Mouse (Mus musculus): ENCODE measurements around the gene Atp6v0d1.

Atp6v0d1 gene

DNA sequence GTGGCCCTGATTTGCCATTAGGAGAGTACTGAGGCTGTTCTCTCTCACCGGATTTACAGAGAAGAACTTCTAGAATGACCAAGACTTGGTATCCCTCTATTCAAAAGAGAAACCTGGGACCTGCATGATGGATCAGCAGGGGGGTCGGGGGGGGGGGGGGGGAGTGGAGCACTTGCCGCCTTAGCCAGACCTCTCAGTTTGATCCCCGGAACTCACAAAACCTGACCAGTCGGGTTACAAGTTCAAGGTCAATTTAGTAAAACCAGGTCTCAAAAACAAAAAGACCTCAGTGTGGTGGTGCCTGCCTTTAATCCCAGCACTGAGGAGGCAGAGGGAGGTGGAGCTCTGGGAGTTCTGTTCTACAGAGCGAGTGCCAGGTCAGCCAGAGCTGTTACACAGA is 8.9 kb upstream of the Atp6v0d1 start:
- no peak for DNase-seq (ENCODE audit: low spot score in 2 of 2)

DNA sequence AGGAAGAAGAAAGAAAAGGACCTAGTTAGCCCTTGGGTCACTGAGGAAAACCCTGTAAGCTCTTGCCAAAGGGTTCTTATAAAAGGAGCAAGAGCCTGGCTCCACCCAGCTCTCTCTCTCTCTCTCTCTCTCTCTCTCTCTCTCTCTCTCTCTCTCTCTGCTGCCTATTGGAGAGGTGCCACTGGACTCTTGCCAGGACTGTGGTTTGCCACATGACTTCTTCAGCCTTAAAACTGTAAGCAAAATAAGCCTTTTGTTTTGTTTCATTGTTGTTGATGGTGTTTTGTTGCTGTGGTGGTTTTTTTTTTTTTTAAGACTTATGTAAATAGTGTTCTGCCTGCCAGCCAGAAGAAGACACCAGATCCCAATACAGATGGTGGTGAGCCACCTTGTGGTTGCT is 7.6 kb upstream of the Atp6v0d1 start:
- no peak for DNase-seq (ENCODE audit: low spot score in 2 of 2)

DNA sequence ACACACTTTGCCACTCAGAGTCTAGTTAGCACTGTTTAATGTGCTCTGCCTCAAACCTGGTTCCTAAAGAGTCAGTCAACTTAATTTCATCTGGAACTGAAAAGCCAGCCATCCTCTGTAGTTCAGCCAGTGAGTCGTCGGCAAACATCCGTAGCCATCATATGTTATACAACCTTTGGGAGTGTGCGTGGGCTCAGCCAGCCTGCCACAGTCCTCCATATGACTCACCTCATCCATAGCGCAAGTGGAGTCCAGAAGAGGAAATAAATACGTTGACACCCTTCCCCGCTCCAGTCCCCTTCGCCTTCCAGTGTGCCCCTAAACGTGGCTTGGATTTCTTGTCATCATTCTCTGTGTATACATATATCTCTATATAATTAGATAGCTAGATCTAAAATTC is 6.0 kb upstream of the Atp6v0d1 start:
- no peak for DNase-seq (ENCODE audit: low spot score in 2 of 2)

DNA sequence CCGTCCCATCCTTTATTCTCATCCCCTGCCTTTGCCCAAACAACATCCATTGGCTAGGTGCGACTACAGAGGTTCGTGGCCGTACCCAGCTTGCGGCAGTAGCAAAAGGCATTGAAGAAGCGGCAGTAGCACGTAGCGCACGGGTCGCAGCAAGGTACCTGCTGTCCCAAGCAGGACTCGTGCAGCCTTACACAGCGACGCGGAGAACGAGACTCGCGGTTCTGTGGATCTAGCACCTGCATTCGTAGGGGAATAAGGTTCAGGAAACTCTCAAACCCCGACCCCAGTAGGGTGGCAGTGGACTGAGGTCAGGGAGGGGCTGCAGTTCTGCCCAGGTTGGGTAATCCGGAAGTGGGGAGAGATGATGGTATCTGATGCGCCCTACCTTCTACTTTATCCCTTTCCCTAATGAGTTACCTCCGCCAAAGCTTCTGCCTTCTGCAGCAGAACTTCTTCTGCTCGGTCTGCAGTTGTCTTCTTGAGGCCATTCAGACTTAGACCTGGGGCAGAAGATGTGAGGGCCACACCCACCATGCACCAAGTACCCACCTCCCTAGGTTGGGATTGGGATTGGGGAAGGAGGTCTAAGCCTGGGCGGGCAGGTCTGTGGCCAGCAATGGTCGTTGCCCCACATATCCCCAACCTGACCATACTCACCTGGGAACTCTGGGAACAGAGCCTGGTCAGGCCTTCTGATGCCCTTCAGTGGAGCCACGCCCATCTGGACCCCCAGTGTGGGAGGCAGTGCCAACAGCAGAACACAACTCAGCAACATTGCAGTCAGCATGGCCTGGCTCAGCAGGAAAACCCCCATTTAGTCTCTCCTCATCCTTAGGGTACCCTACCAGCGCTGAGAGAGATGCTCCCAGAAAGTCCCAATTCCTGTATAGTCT is 1.1 kb upstream of the Atp6v0d1 start:
- DNase-seq (ENCODE audit: low spot score in 2 of 2): peak; percentile 25

DNA sequence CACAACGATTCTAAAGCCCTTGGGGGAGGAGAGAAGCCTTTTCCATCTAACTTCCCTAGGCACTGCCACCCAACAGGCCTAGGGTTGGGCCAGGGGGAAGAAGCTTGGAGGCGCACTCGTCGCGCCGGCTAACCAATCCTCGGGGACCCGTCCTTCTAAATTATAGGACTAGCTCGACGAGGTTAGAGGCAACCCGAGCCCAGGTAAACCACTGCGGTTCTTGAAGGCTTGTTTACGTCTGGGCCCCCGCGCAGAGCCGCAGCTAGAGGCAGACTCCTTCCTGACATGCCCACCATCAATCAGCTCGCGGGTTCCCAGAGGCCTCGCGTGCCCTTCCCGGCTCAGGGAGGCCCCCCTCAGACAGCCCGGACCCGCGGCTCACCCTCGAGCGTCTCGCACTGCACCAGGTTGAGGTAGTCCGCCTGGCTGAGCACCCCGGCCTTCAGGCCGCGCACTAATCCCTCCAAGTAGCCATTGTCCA is 406 bp downstream of the Atp6v0d1 start:
- DNase-seq (ENCODE audit: low spot score in 2 of 2): no peak

DNA sequence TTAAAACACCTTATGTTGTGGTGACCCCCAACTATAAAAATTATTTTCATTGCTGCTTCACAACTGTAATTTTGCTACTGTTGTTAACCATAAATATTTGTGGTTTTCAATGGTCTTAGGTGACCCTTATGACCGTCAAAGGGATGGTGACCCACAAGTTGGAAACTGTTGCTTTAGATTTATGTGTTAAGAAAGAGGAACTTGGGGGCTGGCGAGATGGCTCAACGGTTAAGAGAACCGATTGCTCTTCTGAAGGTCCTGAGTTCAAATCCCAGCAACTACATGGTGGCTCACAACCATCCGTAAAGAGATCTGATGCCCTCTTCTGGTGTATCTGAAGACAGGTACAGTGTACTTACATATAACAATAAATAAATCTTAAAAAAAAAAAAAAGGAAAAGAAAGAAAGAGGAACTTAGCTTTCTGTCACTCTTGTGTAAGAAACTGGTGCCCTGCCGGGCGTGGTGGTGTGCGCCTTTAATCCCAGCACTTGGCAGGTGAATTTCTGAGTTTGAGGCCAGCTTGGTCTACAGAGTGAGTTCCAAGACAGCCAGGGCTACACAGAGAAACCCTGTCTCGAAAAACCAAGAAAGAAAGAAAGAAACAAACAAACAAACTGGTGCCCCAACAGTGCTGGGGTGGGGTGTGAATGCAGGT is 1.1 kb downstream of the Atp6v0d1 start:
- peak; percentile 14 to 40 for DNase-seq (ENCODE audit: low spot score in 2 of 2)

DNA sequence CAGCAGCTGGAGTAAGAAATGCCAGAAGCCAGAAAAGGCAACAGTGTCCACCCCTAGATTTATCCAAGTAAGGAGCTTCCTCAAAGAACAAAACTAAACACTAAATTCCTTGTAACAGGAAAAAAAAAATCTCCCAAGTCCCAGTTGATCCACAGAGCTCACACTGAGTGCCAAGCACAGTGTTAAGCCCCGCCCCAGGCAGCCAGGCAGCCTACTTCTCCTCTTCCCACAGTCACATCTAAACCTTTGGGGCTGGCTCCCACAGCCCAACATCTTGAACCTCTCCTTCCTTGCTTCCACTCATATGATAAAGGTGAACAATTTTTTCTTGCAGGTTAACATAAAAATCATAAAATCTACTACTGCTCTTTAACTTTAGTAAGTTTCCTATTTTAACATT is 2.0 kb downstream of the Atp6v0d1 start:
- DNase-seq (ENCODE audit: low spot score in 2 of 2): no peak

DNA sequence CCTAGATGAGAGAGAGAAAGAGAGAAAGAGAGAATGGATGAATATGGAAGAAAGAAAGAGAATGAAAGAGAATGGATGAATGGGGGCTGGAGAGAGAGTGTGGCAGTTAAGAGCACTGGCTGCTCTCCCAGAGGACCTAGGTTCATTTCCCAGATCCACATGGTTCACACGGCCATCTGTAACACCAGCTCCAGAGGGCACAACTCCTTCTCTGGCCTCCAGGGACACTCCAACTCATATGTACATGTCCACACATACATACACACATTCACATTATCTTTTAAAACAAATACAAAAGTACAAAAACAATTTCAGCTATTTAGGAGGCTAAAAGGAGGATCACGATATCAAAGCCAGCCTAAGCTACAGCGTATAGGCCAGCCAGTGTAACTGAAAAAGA is 3.0 kb downstream of the Atp6v0d1 start:
- no peak for DNase-seq (ENCODE audit: low spot score in 2 of 2)

DNA sequence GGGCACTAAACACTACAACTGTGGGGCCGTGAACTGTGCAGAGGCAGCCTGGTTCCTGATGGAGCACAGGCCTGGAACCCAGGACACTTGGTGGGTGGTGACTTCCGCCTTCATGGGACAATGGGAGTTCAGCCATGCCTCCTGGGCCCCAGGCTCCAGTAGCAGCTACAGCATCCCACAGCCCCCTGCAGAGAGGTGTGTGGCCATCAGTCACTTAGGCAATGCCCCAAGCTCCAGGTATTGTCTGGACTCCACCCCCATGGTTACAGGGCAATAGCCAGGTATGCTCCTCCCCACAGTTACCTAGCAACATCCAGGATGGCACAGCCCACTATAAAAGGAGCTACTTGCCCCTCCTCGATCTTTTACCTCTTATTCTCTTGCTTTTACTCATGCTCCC is 10.6 kb downstream of the Atp6v0d1 start:
- DNase-seq (ENCODE audit: low spot score in 2 of 2): no peak

DNA sequence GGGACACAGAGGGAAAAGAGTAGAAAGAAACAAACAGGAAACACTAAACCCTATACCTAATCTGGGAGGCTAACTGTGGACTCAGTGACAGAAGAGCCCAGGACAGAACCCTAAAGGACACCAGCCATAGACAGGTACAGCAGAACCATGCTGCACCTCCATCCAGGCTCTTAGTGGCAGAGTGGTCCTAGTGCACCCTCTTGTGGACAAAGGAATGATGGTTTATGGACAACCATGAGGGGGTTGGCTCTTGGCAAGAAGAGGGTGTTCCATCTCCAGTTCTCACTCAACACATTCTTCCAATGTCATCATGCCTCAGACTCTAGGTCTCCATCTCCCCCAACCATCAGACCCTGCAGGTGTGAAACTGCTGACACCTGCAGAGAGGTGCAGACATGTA is 11.8 kb downstream of the Atp6v0d1 start:
- DNase-seq (ENCODE audit: low spot score in 2 of 2): peak; percentile 43 to 54

DNA sequence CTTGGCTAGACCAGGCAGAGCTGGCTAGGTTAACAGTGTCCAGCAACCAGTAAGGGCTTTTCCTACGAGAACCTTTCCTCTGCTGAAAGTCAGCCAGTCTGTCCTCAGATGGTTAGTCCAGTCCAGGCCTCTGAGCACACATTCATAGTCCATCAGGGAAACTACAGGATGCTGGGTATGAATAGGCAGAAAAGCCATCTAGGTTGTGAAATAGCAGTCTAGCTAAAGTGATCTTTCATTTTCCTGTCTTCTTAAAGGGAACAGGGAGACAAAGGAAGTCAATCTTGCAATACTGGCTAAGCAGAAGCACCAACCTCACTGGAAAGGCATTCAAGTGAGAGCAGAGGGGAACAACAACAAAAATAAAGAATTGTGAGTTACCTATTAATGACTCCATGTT is 13.0 kb downstream of the Atp6v0d1 start:
- no peak for DNase-seq (ENCODE audit: low spot score in 2 of 2)

DNA sequence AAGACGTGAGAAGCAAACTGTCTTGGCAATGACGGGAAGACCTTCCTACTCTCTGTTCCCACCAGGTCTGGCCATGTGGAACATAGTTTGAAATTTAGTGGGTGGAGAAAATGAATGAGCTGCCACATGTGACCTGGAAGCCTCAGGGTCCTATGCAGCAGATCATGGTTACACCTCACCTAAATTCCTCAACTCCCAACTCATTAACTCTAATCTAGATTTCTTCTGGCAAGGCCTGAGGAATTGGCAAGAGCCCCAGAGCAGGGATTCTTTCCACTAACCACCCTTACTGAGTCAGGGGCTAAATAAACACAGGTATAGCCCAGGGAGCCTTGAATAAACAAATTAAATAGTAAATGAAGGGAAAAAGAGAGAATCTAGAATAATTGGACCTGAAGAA is 13.8 kb downstream of the Atp6v0d1 start:
- DNase-seq (ENCODE audit: low spot score in 2 of 2): no peak

DNA sequence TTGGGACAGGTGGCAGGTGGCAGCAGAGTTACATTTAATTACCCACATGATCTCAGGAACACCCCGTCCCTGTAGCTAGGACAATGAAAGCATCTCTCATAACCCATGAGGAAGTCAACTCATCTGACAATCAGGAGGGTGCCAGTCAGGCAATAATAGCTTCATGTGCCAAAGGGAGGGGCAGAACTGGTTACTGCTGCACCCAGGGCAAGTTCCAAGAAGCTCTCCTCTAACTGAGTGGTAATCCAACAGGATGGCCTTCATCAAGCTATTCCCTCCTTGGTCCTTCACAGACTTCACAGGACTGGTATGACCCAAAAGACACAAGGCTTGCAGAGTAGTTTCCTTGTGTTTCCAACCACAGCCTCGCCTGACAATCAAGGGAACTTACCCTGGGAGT is 15.8 kb downstream of the Atp6v0d1 start:
- DNase-seq (ENCODE audit: low spot score in 2 of 2): no peak

DNA sequence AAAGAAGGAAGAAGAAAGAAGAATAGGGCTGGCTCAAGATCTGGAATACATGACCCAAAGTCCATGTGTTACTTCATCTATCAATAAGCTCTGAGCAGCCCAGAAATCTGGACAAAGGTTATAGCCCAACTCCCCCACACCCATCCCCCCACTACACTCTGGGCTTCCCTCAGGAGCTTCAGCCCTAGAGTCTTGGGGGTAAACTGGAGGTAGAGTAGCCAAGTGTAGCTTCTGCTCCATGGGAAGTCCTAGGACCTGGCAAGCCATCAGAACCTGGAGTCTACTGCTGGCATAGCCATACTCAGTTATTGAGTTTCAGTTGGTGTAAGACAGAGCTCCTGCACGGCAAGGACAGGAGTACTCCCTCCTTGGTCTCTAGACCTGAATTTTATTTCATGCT is 16.3 kb downstream of the Atp6v0d1 start:
- no peak for DNase-seq (ENCODE audit: low spot score in 2 of 2)

DNA sequence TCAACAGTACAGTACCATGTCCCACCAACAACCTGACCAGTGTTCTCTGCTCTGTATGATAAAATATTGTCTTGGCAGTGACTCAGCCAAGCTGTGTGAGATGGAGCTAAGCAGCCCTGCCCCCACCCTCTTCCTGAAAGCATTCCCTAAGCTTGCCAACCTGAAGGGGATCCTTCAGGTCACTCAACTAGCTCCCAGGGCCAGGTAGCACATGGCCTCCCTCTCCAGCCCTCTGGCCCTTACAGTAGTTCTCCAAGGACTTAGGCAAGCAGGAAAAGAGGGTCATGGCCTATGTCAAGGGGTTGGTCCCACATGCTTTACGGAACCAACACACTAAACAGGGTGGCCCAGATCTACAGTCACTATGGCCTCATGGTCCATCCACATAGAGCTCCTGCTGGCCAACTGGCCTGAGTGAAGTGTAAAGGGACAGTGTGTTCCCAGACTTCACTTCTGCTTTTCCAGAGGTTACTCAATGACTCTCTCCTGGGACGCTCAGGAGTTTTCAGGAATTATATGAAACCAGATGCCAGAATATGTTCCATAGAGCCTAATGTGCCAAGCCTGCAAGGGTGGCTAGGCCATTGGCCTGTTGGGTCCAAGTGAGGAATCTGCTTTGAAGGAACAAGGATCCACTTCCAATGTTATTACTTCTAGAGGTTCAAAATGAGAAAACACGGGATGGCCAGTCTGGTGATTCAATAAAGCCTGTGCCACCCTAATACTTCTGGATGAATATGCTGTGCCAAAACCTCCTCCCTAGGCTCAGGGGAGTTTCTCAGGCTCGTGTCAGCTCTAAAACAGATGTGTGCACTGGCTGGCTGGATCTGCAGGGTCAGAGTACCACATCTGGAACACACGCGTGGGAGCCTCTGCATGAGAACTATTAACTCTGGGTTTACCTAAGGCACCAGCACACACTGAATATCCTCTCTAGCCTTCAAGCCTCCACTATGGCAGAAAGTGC is 19.2 kb downstream of the Atp6v0d1 start:
- DNase-seq (ENCODE audit: low spot score in 2 of 2): no peak

DNA sequence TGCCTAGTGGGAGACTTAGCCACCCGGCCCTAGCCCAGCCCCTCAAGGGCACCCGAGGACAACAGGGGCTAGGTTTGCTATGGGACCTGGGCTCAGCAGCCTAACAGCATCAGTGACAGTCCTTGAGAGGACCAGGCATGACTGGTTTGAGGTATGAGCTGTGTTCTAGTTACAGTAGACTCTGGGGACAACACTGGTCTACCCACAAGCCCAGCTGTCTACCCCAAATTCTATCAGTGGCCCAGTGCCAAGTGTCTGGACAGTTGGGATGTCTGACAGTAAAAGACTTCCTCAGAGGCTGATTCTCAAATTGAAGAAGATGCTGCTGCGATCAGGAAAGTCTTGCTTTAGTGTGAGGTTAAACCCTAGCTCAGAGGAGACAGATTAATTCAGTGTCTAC is 20.6 kb downstream of the Atp6v0d1 start:
- no peak for DNase-seq (ENCODE audit: low spot score in 2 of 2)

DNA sequence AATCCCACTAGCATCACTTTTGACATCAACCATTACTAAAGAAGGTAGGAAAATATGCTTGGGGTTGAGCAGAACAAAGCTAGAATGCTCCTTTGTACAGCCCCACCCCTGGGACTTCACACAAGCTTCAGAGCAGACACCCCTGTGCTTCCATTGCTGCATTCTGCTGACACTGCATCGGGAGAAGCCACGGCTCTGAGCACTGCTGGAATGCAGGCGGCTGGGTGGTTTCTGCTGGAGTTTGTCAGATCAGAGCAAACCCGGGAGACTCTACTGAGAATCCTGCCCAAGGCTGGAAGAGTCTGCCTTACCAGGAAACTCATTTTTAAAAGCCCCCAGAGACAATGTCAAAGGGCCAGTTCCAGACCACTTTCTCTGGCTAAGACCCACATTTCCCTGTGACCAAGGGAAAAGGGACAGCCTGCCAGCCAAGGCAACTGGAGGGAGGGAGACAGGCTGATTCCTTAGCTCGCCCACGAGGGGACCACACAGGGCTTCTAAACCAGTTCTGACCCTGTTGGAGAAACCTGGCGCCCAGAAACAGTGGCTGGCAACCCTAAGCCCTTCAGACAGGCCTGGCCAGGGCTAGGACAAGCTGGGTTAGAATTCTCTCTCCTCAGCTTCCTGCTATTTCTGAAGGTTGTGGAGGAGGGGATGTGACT is 21.2 kb downstream of the Atp6v0d1 start:
- no peak for DNase-seq (ENCODE audit: low spot score in 2 of 2)

DNA sequence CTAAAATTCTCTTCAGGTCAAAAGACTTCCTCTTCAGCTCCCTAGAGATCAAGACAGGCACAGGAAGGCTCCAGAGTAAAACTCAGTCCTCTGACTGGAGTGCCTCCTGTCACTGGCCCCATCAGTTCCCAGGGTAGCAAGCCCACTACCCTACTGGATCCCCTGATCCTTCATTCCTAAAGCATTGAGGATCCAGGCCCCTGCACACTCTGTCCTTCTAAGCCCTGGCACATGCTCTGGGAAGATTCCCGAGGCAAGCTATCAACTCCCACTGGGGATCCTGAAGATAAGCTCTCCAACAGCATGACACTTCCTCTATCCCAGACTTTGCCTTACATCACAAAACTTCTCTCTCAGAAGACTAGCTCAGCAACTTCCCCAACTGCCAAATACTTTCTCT is 22.1 kb downstream of the Atp6v0d1 start:
- no peak for DNase-seq (ENCODE audit: low spot score in 2 of 2)

DNA sequence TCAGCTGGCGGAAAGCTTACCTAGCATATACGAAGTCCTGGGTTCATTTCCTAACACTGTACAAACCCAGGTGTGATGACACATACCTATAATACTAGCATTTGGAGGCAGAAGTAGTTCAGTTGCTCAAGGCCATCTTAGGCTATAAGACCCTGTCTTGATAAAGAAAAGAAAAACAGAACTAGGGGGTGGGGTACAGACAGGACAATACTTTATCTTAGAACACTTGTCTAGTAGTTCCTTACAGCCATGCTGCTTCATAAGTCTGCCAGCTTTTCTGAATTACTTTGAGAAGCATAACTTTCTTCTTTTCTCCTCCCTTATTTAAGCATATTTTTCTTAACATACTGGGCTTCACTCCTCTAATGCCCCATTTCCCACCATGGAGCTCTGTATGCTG is 23.0 kb downstream of the Atp6v0d1 start:
- no peak for DNase-seq (ENCODE audit: low spot score in 2 of 2)

DNA sequence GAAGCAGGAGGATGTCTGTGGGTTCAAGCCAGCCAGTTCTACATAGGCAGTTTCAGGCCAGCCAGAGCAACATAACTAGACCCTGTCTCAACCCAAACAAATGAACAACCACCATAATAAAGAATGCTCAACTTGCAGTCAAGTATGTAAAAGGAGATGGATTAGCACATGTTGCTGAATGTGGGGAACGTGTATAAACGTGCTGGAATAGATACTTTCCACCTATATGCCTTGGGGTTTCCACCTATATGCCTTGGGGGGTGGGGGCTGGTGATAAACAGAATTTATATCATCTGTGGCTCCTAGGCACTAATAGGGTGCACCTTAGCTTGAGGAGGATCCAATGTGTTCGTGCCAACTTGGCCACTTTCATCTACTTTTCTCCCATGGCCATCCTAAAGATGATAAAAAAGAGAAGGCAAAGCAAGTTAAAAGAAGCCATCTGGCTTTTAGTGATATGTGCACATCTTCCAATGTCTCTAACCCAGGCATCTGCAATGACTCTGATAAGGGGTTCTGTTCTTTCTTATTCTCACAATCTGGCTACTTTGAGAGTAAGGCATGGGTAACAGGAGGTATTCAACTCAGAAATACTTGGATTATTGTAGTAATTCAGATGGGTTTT is 23.7 kb downstream of the Atp6v0d1 start:
- peak in 1 of 2 experiments; percentile 40 for DNase-seq (ENCODE audit: low spot score in 2 of 2)

DNA sequence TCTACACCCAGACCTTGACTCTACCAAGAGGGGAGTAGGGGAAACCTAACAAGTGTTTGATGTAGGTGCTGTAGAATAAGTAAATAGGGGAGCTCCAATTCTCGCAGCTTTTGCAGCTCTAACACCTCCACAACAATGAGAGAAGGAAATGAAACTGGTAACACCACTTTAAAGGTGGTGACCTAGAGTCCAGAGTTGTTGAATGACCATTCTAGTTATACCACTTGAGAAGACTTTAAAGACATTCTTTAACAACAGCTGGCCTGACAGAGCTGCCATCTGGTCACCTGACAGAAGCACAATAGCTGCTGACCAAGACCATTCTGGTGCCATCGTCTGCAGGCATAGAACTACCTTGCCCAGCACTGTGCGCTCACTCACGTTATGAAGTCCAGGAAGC is 26.9 kb downstream of the Atp6v0d1 start:
- no peak for DNase-seq (ENCODE audit: low spot score in 2 of 2)

All from spleen, postnatal 36 days (tissue).